In genomic region chr17:35194844-35195630, GRCm38 (mm10) we compare ENCODE assay signal across 7 mouse cellular contexts. TPM values are rescaled to one million over a fixed set of nuclear protein-coding genes. Genes with fewer than 3 reads are reported as not detected.
DNase-seq lines count a peak whose midpoint lies in the region; ATAC-seq and TF ChIP-seq lines count a peak whose summit lies in the region.

No protein-coding gene starts in this region.

- ATAC-seq in forebrain, embryonic 16.5 days, result peak; percentile 28; the same call in 1 of the 2 replicates
- no peak for ATAC-seq in liver, embryonic 15.5 days (ENCODE audit: insufficient read depth)

- no peaks in the 10 kb centered on the region for H3K9me3 ChIP-seq in forebrain, embryonic 16.5 days (ENCODE audit: control insufficient read depth, low read length)
- no peaks in the 10 kb centered on the region for H3K9me3 ChIP-seq in liver, embryonic 15.5 days (replicated peaks)

- H3K9ac ChIP-seq in forebrain, embryonic 16.5 days (replicated peaks; ENCODE audit: low read depth, low read length), result peak overlapping the region; percentile 31
- peak overlapping the region; percentile 40; the same call in 1 of the 2 replicates for H3K9ac ChIP-seq in liver, embryonic 15.5 days

- H3K27me3 ChIP-seq in testis, adult 2 months (ENCODE audit: control insufficient read depth, insufficient read depth, low read length), result no peaks in the 10 kb centered on the region
- H3K27me3 ChIP-seq in forebrain, embryonic 16.5 days (replicated peaks; ENCODE audit: control insufficient read depth, insufficient read depth, low read length), result peaks cover 27% of the 10 kb centered on the region
- H3K27me3 ChIP-seq in liver, embryonic 15.5 days, result peaks cover 52% of the 10 kb centered on the region

- H3K4me3 ChIP-seq in testis, adult 2 months (ENCODE audit: control insufficient read depth, low read depth, low read length), result peak overlapping the region; percentile 64
- H3K4me3 ChIP-seq in forebrain, embryonic 16.5 days (replicated peaks; ENCODE audit: low read length), result peak overlapping the region; percentile 43
- H3K4me3 ChIP-seq in liver, embryonic 15.5 days (replicated peaks), result peak overlapping the region; percentile 49

- peaks cover 13% of the 10 kb centered on the region for H3K4me1 ChIP-seq in testis, adult 2 months (ENCODE audit: control insufficient read depth, insufficient read depth, low read length)
- peaks cover 11% of the 10 kb centered on the region for H3K4me1 ChIP-seq in forebrain, embryonic 16.5 days (replicated peaks; ENCODE audit: control insufficient read depth, insufficient read depth, low read length)
- H3K4me1 ChIP-seq in liver, embryonic 15.5 days (replicated peaks), result peaks cover 32% of the 10 kb centered on the region

- peak overlapping the region; percentile 75 for H3K4me2 ChIP-seq in forebrain, embryonic 16.5 days (ENCODE audit: low read length)
- peak overlapping the region; percentile 74 for H3K4me2 ChIP-seq in liver, embryonic 15.5 days

- no peak for DNase-seq in testis, postnatal 10 days (ENCODE audit: low spot score)
- peak; percentile 54 to 58 for DNase-seq in thymus, postnatal 36 days
- no peak for DNase-seq in adipocyte (ENCODE audit: low spot score)
- DNase-seq in gastrocnemius, adult 8-10 months (ENCODE audit: low spot score in 2 of 2), result no peak

- 46% methylated on average over 19 of the region's 19 CpGs for WGBS in forebrain, embryonic 16.5 days
- WGBS in liver, embryonic 15.5 days (ENCODE audit: insufficient replicate concordance), result 35% methylated on average over 19 of the region's 19 CpGs

- TF ChIP-seq POLR2A in testis, adult 2 months (IDR thresholded peaks at IDR 0.05; ENCODE audit: control insufficient read depth, low read depth, low read length), result no peak

- no peaks in the 10 kb centered on the region for H3K36me3 ChIP-seq in testis, adult 2 months (ENCODE audit: control insufficient read depth, insufficient read depth, low read length)
- no peaks in the 10 kb centered on the region for H3K36me3 ChIP-seq in forebrain, embryonic 16.5 days (ENCODE audit: control insufficient read depth, insufficient read depth)
- no peaks in the 10 kb centered on the region for H3K36me3 ChIP-seq in liver, embryonic 15.5 days (replicated peaks)

- TF ChIP-seq CTCF in testis, adult 2 months (IDR thresholded peaks at IDR 0.05; ENCODE audit: control insufficient read depth, insufficient read depth, insufficient replicate concordance, low read depth, low read length), result no peak

- no peak overlapping the region for H3K27ac ChIP-seq in testis, adult 2 months (ENCODE audit: control insufficient read depth, insufficient read depth, low read depth, low read length)
- no peak overlapping the region for H3K27ac ChIP-seq in forebrain, embryonic 16.5 days (ENCODE audit: low read length)
- 0 out of 2 replicates have a peak overlapping the region, but pooled peaks have one; percentile 38 for H3K27ac ChIP-seq in liver, embryonic 15.5 days (replicated peaks)

RNA-seq across cellular contexts. Expression of gene Ltb, which starts 0.8 kb away (rescaled TPM):
- 0.86 and 0.87 TPM in 2 replicates for polyA plus RNA-seq in testis, adult 2 months (2012; rRNA removed)
- polyA plus RNA-seq in forebrain, embryonic 16.5 days (2015; fragmentation: Nextera tagmentation; extraction: Ambion mirVana), result 0.24 TPM in 1 of 2 replicates, not detected in the other
- 1.2 and 2.0 TPM in 2 replicates for polyA plus RNA-seq in liver, embryonic 15.5 days (2015; fragmentation: Nextera tagmentation; extraction: Ambion mirVana)
- total RNA-seq in gastrocnemius, adult 8-10 months (2022), result not detected

RNA-seq across cellular contexts. Expression of gene Tnf, which starts 6.8 kb away (rescaled TPM):
- 0.07 TPM in 1 of 2 replicates, not detected in the other for polyA plus RNA-seq in testis, adult 2 months (2012; rRNA removed)
- polyA plus RNA-seq in forebrain, embryonic 16.5 days (2015; fragmentation: Nextera tagmentation; extraction: Ambion mirVana), result not detected in 2 replicates
- polyA plus RNA-seq in liver, embryonic 15.5 days (2015; fragmentation: Nextera tagmentation; extraction: Ambion mirVana), result 0.31 and 0.36 TPM in 2 replicates
- under 1 TPM in 1 of 4 experiments, not detected in 3; 0.31 TPM for total RNA-seq in gastrocnemius, adult 8-10 months (2022)

RNA-seq across cellular contexts. Expression of gene Lst1, which starts 6.8 kb away (rescaled TPM):
- 0.65 and 1.3 TPM in 2 replicates for polyA plus RNA-seq in testis, adult 2 months (2012; rRNA removed)
- 4.5 and 4.9 TPM in 2 replicates for polyA plus RNA-seq in forebrain, embryonic 16.5 days (2015; fragmentation: Nextera tagmentation; extraction: Ambion mirVana)
- 40.1 and 40.2 TPM in 2 replicates for polyA plus RNA-seq in liver, embryonic 15.5 days (2015; fragmentation: Nextera tagmentation; extraction: Ambion mirVana)
- total RNA-seq in gastrocnemius, adult 8-10 months (2022), result under 1 TPM in 2 of 4 experiments, not detected in 2; 0.73 to 0.92 TPM

RNA-seq across cellular contexts. Expression of gene Lta, which starts 10.1 kb away (rescaled TPM):
- polyA plus RNA-seq in testis, adult 2 months (2012; rRNA removed), result 0.07 TPM in 1 of 2 replicates, not detected in the other
- polyA plus RNA-seq in forebrain, embryonic 16.5 days (2015; fragmentation: Nextera tagmentation; extraction: Ambion mirVana), result 0.24 and 0.35 TPM in 2 replicates
- 0.06 TPM in 1 of 2 replicates, not detected in the other for polyA plus RNA-seq in liver, embryonic 15.5 days (2015; fragmentation: Nextera tagmentation; extraction: Ambion mirVana)
- under 1 TPM; 0.53 to 0.76 (median 0.65) TPM for total RNA-seq in gastrocnemius, adult 8-10 months (2022)

RNA-seq across cellular contexts. Expression of gene Aif1, which starts 19.2 kb away (rescaled TPM):
- polyA plus RNA-seq in testis, adult 2 months (2012; rRNA removed), result 435 and 444 TPM in 2 replicates
- 5.9 and 8.0 TPM in 2 replicates for polyA plus RNA-seq in forebrain, embryonic 16.5 days (2015; fragmentation: Nextera tagmentation; extraction: Ambion mirVana)
- 20.5 and 22.2 TPM in 2 replicates for polyA plus RNA-seq in liver, embryonic 15.5 days (2015; fragmentation: Nextera tagmentation; extraction: Ambion mirVana)
- total RNA-seq in gastrocnemius, adult 8-10 months (2022), result under 1 TPM in 2 of 4 experiments, not detected in 2; 0.52 to 0.72 TPM

Comparison
In these comparisons a context has a peak if more than half of its experiments do, and no peak if none do; other contexts are left out.
1. DNase-seq: peak in thymus, postnatal 36 days (2 of 2); none in testis, postnatal 10 days (single experiment), adipocyte (single experiment) and gastrocnemius, adult 8-10 months (0 of 2).
2. Peak in every context shown above with its lines, with median percentiles within 50 percentile points of each other: H3K4me3 ChIP-seq.